Mouse (Mus musculus) neural tube, embryonic 15.5 days (tissue): ENCODE measurements around the gene Slc38a11. TPM values are rescaled to one million over a fixed set of nuclear protein-coding genes. Genes with fewer than 3 reads are reported as not detected.

Source experiments
- ATAC-seq: fragments of 200-750 bp; cut with Nextera tagmentation; 2 replicates; pipeline ENCODE4 v1.8.0; 2017; ENCODE audit warnings: mild to moderate bottlenecking, moderate TSS enrichment, moderate library complexity; ENCODE audit not compliant: low FRiP score
- H3K27ac ChIP-seq: fragments of 300-500 bp; sonication (generic); replicated peaks from 2 replicates; pipeline ENCODE4 v1.5.1; 2015; ENCODE audit warnings: mild to moderate bottlenecking, inconsistent platforms
- H3K27me3 ChIP-seq: fragments of 300-500 bp; sonication (generic); replicated peaks from 2 replicates; pipeline ENCODE4 v1.6.1; 2015; ENCODE audit warnings: inconsistent platforms
- H3K36me3 ChIP-seq: fragments of 300-500 bp; sonication (generic); 2 replicates; pipeline ENCODE4 v1.6.1; 2015; ENCODE audit warnings: inconsistent platforms
- H3K4me1 ChIP-seq: fragments of 300-500 bp; sonication (generic); 2 replicates; pipeline ENCODE4 v1.6.1; 2015; ENCODE audit warnings: inconsistent platforms
- H3K4me2 ChIP-seq: fragments of 300-500 bp; sonication (generic); 2 replicates; pipeline ENCODE4 v1.6.1; 2015; ENCODE audit warnings: inconsistent platforms, mild to moderate bottlenecking, moderate library complexity
- H3K4me3 ChIP-seq: fragments of 300-500 bp; sonication (generic); replicated peaks from 2 replicates; pipeline ENCODE4 v1.5.1; 2015; ENCODE audit warnings: mild to moderate bottlenecking, inconsistent platforms
- H3K9ac ChIP-seq: fragments of 300-500 bp; sonication (generic); replicated peaks from 2 replicates; pipeline ENCODE4 v1.6.1; 2015; ENCODE audit warnings: mild to moderate bottlenecking, inconsistent platforms
- H3K9me3 ChIP-seq: fragments of 300-500 bp; sonication (generic); replicated peaks from 2 replicates; pipeline ENCODE4 v1.6.1; 2016; ENCODE audit warnings: inconsistent platforms
- WGBS: fragments of 180-500 bp; shearing (Covaris S2); methylation state at CpG from one replicate; pipeline ENCODE4 v1.1.7; 2015; ENCODE audit warnings: mixed read lengths; 5-methylcytosine and 5-hydroxymethylcytosine counted together
- polyA plus RNA-seq: library from polyadenylated mRNA; unstranded; fragments of >200 nt; fragmentation: Nextera tagmentation; extraction: Ambion mirVana; gene quantifications from 2 replicates; pipeline ENCODE4 v1.2.1, GENCODE M21; 2015

The Slc38a11 gene
- polyA plus RNA-seq, result 1.1 TPM in 2 replicates

- ATAC-seq, result no peak; the same call in 1 of the 2 replicates
- Histone ChIP-seq H3K27me3 (no peaks in the 10 kb centered on the region), H3K27ac (no peak within 1 kb of the TSS), H3K36me3 (no peaks in the 10 kb centered on the region), H3K9ac (peak within 1 kb of the TSS; percentile 38; the same call in 1 of the 2 replicates), H3K4me1 (peaks cover 7% of the 10 kb centered on the region), H3K4me3 (peak within 1 kb of the TSS; percentile 32), H3K9me3 (no peaks in the 10 kb centered on the region), H3K4me2 (peak within 1 kb of the TSS; percentile 63)
- 4% methylated on average over 18 of the region's 18 CpGs for WGBS
These were observed at the start of gene Slc38a11 for GRCm38 (mm10) chr2:65363828-65364497. Gene Slc38a11 (minus strand): TSS chr2:65364034.

DNA sequence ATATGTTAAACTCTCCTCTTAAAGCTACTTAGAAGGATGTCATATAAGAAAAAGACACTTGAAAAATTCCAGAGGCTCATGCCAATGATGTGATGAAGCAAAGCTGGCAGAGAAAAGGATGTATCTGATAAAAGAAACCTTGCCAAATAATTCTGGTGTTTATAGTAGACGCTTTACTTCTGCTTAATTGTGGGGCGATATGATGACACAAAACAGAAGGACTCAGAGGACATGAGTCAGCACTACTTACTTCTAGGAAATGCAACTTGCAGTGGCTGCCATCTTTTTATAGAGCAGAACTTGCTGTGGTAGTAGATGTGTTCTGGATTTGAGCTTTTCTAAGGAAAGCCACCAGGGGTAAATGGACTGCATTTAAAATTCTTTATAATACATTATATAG, 43.3 kb upstream of the Slc38a11 start:
- Histone ChIP-seq H3K9ac (no peak overlapping the region), H3K27ac (no peak overlapping the region), H3K4me2 (no peak overlapping the region), H3K27me3 (no peaks in the 10 kb centered on the region), H3K4me3 (no peak overlapping the region), H3K4me1 (no peaks in the 10 kb centered on the region), H3K9me3 (no peaks in the 10 kb centered on the region), H3K36me3 (no peaks in the 10 kb centered on the region)
- 94% methylated on average over 2 of the region's 2 CpGs for WGBS
- ATAC-seq, result no peak

DNA sequence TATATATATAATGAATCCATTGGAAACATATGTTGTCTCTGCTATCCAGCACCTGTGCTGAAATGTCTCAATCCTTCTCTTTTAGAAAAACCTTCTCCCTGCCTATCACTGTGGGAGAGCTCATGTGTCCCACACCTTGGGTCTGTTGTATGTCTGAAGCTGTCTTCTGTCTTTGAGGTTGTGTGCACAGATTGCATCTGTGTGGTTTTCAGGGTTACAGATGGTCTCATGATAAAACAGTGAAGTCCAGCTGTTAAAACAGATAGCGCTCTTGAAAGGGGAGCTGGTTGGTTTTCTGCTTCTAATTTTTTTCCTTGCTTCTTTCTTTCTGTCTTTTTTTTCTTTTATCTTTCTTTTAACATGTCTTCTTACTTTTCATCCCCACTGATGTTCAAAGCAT, 41.6 kb upstream of the Slc38a11 start:
- no peaks in the 10 kb centered on the region for H3K4me1 ChIP-seq
- ATAC-seq, result no peak

DNA sequence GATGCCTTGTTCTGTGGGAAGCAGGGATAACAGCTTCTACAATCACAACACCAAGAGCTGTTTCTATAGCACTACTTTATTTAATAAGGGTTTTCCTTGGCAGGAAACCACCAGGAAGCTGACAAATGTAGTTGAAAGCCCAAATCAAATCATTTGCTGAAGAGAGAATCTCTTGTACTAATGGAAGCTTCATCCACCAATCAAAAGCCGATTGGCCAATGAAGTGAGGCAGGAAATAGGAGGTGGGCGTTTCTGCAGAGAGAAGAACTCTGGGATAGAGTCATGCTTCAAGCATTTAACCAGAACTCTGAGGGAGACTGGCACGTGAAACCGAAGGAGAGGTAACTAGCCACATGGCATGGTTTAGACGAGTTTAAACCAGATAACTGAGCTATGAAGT, 38.2 kb upstream of the Slc38a11 start:
- Histone ChIP-seq H3K4me3 (no peak overlapping the region), H3K36me3 (no peaks in the 10 kb centered on the region), H3K9ac (no peak overlapping the region), H3K27ac (no peak overlapping the region), H3K9me3 (no peaks in the 10 kb centered on the region), H3K4me1 (no peaks in the 10 kb centered on the region), H3K4me2 (no peak overlapping the region), H3K27me3 (no peaks in the 10 kb centered on the region)
- WGBS, result 88% methylated on average over 5 of the region's 5 CpGs
- ATAC-seq, result no peak

More for the DNA sequence above, 41.6 kb upstream of the Slc38a11 start:
- Histone ChIP-seq H3K27me3 (no peaks in the 10 kb centered on the region), H3K9ac (no peak overlapping the region), H3K9me3 (no peaks in the 10 kb centered on the region), H3K4me3 (no peak overlapping the region), H3K36me3 (no peaks in the 10 kb centered on the region), H3K4me2 (no peak overlapping the region), H3K27ac (no peak overlapping the region)
- 92% methylated on average over 1 of the region's 1 CpGs for WGBS

DNA sequence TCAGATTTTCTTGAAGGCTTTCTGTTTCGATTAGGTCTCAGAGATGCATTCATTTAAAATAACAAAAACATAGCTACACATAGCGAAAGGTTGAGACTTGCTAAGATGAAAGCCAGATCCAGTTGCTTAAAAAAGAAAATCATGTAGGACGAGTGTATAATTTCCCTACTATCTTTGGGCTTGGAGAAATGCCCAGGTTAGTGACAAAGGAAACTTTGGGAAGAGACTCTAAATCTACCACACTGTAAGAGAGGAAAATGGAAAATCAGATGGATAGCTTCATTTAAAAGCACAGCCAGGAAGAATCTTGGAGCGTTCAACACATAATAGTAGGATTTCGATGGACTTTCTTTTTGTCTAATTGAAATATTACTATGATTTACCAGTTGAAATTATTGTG, 36.1 kb upstream of the Slc38a11 start:
- ATAC-seq, result no peak
- no peaks in the 10 kb centered on the region for H3K9me3 ChIP-seq
- no peak overlapping the region for H3K9ac ChIP-seq
- no peaks in the 10 kb centered on the region for H3K4me1 ChIP-seq
- no peak overlapping the region for H3K4me3 ChIP-seq
- no peak overlapping the region for H3K4me2 ChIP-seq
- no peaks in the 10 kb centered on the region for H3K36me3 ChIP-seq
- no peaks in the 10 kb centered on the region for H3K27me3 ChIP-seq
- H3K27ac ChIP-seq, result no peak overlapping the region
- WGBS, result 84% methylated on average over 5 of the region's 5 CpGs

DNA sequence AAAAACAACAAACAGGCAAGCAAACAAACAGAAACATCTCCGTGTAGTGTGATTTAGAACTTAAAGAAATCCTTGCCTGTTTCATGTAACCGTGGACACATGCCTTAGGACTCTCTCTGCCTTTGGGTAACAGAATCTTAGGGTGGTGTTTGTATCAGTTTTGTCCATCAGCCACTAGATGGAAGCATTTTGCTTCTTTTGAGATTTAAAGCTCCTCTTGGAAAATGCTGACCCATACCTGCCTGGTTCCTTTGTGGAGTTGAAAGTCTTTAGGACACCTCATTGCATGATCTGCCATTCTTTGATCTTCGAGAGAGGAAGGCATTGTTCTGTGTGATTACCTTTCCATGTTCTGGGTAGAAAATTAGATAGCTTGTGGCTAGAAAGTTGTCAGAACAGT, 32.3 kb upstream of the Slc38a11 start:
- H3K4me3 ChIP-seq, result no peak overlapping the region
- 20% methylated on average over 3 of the region's 3 CpGs for WGBS
- no peaks in the 10 kb centered on the region for H3K27me3 ChIP-seq
- H3K36me3 ChIP-seq, result no peaks in the 10 kb centered on the region
- peak; percentile 68 for ATAC-seq
- H3K27ac ChIP-seq, result no peak overlapping the region
- no peaks in the 10 kb centered on the region for H3K4me1 ChIP-seq
- H3K9me3 ChIP-seq, result no peaks in the 10 kb centered on the region
- H3K4me2 ChIP-seq, result no peak overlapping the region
- H3K9ac ChIP-seq, result no peak overlapping the region

DNA sequence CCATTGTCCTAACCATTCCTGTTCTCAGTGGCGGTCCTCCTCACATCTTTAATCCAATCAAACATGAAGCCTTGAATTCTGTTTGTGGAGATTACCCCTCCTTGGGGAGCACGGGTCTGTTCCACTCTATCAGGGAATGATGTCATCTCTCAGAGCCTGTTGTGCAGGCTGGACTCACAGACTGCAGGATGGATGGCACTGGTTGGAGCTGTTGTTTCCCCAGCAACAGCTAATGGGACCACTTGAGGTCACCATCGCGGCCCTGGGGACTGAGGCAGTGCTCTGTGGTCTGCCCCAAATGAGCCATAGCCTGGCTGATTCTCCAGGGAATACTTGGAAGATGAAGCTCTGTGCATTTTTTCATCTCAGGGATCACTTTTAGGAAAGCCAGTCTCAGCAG, 29.2 kb upstream of the Slc38a11 start:
- Histone ChIP-seq H3K27ac (no peak overlapping the region), H3K36me3 (no peaks in the 10 kb centered on the region), H3K4me2 (no peak overlapping the region), H3K9ac (no peak overlapping the region), H3K4me3 (no peak overlapping the region), H3K4me1 (no peaks in the 10 kb centered on the region), H3K27me3 (no peaks in the 10 kb centered on the region), H3K9me3 (no peaks in the 10 kb centered on the region)
- ATAC-seq, result no peak
- WGBS, result 61% methylated on average over 4 of the region's 4 CpGs

GRCm38 (mm10) chr2:65391322-65391721, 27.5 kb upstream of the Slc38a11 start:
- no peaks in the 10 kb centered on the region for H3K27me3 ChIP-seq
- ATAC-seq, result no peak
- no peak overlapping the region for H3K4me2 ChIP-seq
- H3K27ac ChIP-seq, result no peak overlapping the region
- H3K4me1 ChIP-seq, result no peaks in the 10 kb centered on the region
- no peaks in the 10 kb centered on the region for H3K36me3 ChIP-seq
- H3K9ac ChIP-seq, result no peak overlapping the region
- 93% methylated on average over 6 of the region's 6 CpGs for WGBS
- no peak overlapping the region for H3K4me3 ChIP-seq
- H3K9me3 ChIP-seq, result no peaks in the 10 kb centered on the region

- no peak overlapping the region for H3K4me3 ChIP-seq
- no peaks in the 10 kb centered on the region for H3K36me3 ChIP-seq
- no peaks in the 10 kb centered on the region for H3K4me1 ChIP-seq
- ATAC-seq, result no peak
- no peak overlapping the region for H3K27ac ChIP-seq
- H3K27me3 ChIP-seq, result no peaks in the 10 kb centered on the region
- WGBS, result 92% methylated on average over 6 of the region's 6 CpGs
- no peak overlapping the region for H3K4me2 ChIP-seq
- no peaks in the 10 kb centered on the region for H3K9me3 ChIP-seq
- H3K9ac ChIP-seq, result no peak overlapping the region
These were observed 21.0 kb upstream of the Slc38a11 start for GRCm38 (mm10) chr2:65384815-65385214.

DNA sequence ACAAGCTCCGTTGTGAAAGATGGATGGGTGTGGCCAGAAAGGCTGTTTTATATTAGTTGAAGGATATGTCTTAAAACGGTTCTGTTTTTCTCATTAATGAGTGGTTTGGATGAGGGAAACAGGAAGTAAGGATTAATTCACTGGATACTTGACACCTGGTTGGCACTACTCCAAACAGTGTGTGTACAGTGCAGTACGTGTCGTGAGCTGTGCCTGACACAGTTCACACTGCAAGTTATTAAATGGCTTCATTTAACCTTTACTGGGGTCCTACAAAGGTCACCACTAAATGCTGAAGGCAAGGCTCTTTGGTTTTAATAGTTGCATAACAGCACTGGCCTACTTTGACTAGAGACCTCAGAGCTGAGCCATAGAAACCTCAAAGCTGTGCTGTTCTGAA, 18.7 kb upstream of the Slc38a11 start:
- H3K4me2 ChIP-seq, result no peak overlapping the region
- H3K4me3 ChIP-seq, result no peak overlapping the region
- H3K36me3 ChIP-seq, result no peaks in the 10 kb centered on the region
- no peak overlapping the region for H3K27ac ChIP-seq
- H3K9ac ChIP-seq, result no peak overlapping the region
- H3K4me1 ChIP-seq, result no peaks in the 10 kb centered on the region
- H3K27me3 ChIP-seq, result no peaks in the 10 kb centered on the region
- ATAC-seq, result no peak
- H3K9me3 ChIP-seq, result no peaks in the 10 kb centered on the region
- 49% methylated on average over 4 of the region's 4 CpGs for WGBS

- no peaks in the 10 kb centered on the region for H3K27me3 ChIP-seq
- H3K9ac ChIP-seq, result no peak overlapping the region
- H3K4me2 ChIP-seq, result no peak overlapping the region
- H3K4me3 ChIP-seq, result no peak overlapping the region
- no peak overlapping the region for H3K27ac ChIP-seq
- H3K9me3 ChIP-seq, result no peaks in the 10 kb centered on the region
- WGBS, result 85% methylated on average over 4 of the region's 4 CpGs
- no peak for ATAC-seq
- H3K4me1 ChIP-seq, result no peaks in the 10 kb centered on the region
- no peaks in the 10 kb centered on the region for H3K36me3 ChIP-seq
These were observed 14.6 kb upstream of the Slc38a11 start for GRCm38 (mm10) chr2:65378425-65378824.

DNA sequence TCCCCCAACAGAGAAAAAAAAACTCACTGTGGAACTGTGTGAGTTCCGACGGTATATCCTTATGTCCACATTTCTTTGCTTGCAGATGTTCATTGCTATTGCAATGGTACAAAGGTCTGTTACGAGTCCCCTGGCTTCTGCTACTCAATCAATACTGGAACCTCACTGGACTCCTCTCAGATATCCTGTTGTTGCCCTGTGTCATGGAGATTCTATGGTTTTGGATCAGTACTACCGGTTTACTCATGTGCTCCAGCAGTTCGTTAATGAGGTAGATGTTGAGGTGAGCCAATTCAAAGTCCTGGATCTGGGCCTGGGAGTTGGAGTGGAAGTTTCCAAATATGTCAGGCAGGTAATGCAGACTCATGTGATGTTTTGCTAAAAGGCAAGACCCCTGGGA, 10.6 kb upstream of the Slc38a11 start:
- H3K9me3 ChIP-seq, result no peaks in the 10 kb centered on the region
- ATAC-seq, result no peak
- WGBS, result 90% methylated on average over 5 of the region's 5 CpGs

More for the DNA sequence above, 10.6 kb upstream of the Slc38a11 start:
- H3K9ac ChIP-seq, result no peak overlapping the region
- no peak overlapping the region for H3K4me2 ChIP-seq
- H3K4me1 ChIP-seq, result no peaks in the 10 kb centered on the region
- no peaks in the 10 kb centered on the region for H3K36me3 ChIP-seq
- H3K27me3 ChIP-seq, result no peaks in the 10 kb centered on the region
- H3K4me3 ChIP-seq, result no peak overlapping the region
- H3K27ac ChIP-seq, result no peak overlapping the region
